Mouse (Mus musculus) spleen, adult 18-20 months (tissue): ENCODE measurements around the gene Fam234b.

ENCODE experiments used
- DNase-seq, 2 experiments: peaks; one replicate each; pipeline ENCODE4 v3.0.0; 2022; ENCODE audit warnings: mixed read lengths in 2 of 2

The Fam234b gene

GRCm38 (mm10) chr6:135232443-135233182, 34.8 kb downstream of the Fam234b start:
- no peak for DNase-seq

- DNase-seq: no peak
These were observed 38.0 kb downstream of the Fam234b start for GRCm38 (mm10) chr6:135235742-135236141.

GRCm38 (mm10) chr6:135236576-135236975, 38.8 kb downstream of the Fam234b start:
- no peak for DNase-seq

- no peak for DNase-seq
These were observed 39.5 kb downstream of the Fam234b start for GRCm38 (mm10) chr6:135237326-135237725.

GRCm38 (mm10) chr6:135238211-135238610, 40.4 kb downstream of the Fam234b start:
- DNase-seq: no peak

- no peak for DNase-seq
These were observed 42.6 kb downstream of the Fam234b start for GRCm38 (mm10) chr6:135240361-135240760.

- no peak for DNase-seq
These were observed 47.8 kb downstream of the Fam234b start for GRCm38 (mm10) chr6:135245586-135245985.

- DNase-seq: no peak
These were observed 50.1 kb downstream of the Fam234b start for GRCm38 (mm10) chr6:135247861-135248260.

- peak in 1 of 2 experiments; percentile 40 for DNase-seq
These were observed 52.2 kb downstream of the Fam234b start for GRCm38 (mm10) chr6:135249846-135250531.

GRCm38 (mm10) chr6:135250926-135251699, 53.3 kb downstream of the Fam234b start:
- no peak for DNase-seq

GRCm38 (mm10) chr6:135251849-135252727, 54.3 kb downstream of the Fam234b start:
- DNase-seq: no peak

GRCm38 (mm10) chr6:135252728-135253077, 54.9 kb downstream of the Fam234b start:
- peak; percentile 12 to 20 for DNase-seq

- DNase-seq: no peak
These were observed 56.4 kb downstream of the Fam234b start, which contains the start of gene Gsg1 for GRCm38 (mm10) chr6:135254153-135254552. Gsg1 (minus strand) TSS chr6:135254351.

GRCm38 (mm10) chr6:135260435-135260834, 62.7 kb downstream of the Fam234b start:
- DNase-seq: no peak

- no peak for DNase-seq
These were observed 63.3 kb downstream of the Fam234b start for GRCm38 (mm10) chr6:135261124-135261523.

GRCm38 (mm10) chr6:135262565-135262964, 64.8 kb downstream of the Fam234b start:
- DNase-seq: no peak

- no peak for DNase-seq
These were observed 66.4 kb downstream of the Fam234b start for GRCm38 (mm10) chr6:135264136-135264535.

GRCm38 (mm10) chr6:135266056-135266455, 68.3 kb downstream of the Fam234b start:
- no peak for DNase-seq

- DNase-seq: no peak
These were observed 69.4 kb downstream of the Fam234b start for GRCm38 (mm10) chr6:135267221-135267620.

- DNase-seq: no peak
These were observed 70.6 kb downstream of the Fam234b start for GRCm38 (mm10) chr6:135268392-135268791.

- no peak for DNase-seq
These were observed 71.8 kb downstream of the Fam234b start for GRCm38 (mm10) chr6:135269626-135270025.

GRCm38 (mm10) chr6:135271761-135272160, 74.0 kb downstream of the Fam234b start:
- no peak for DNase-seq
